Mouse (Mus musculus) kidney, adult 2 months (tissue): Measurements from ENCODE around the gene Mpl. TPM values are rescaled to one million over a fixed set of nuclear protein-coding genes. Genes with fewer than 3 reads are reported as not detected.
A peak's percentile ranks its signal among the peaks of the same experiment; 100 is the strongest.

ENCODE experiments used
- DNase-seq: peaks from one replicate; pipeline ENCODE4 v3.0.0; 2021
- H3K27ac ChIP-seq: fragments of 200-500 bp; 2 replicates; pipeline ENCODE4 v1.5.1; 2012; ENCODE audit warnings: low read depth, low read length, control low read depth, inconsistent platforms; ENCODE audit not compliant: insufficient read depth
- H3K27me3 ChIP-seq: fragments of 200-500 bp; replicated peaks from 2 replicates; pipeline ENCODE4 v1.6.1; 2012; ENCODE audit warnings: mild to moderate bottlenecking, moderate library complexity, low read length, inconsistent platforms; ENCODE audit not compliant: control insufficient read depth, insufficient read depth
- H3K36me3 ChIP-seq: fragments of 200-500 bp; 2 replicates; pipeline ENCODE4 v1.6.1; 2012; ENCODE audit warnings: mild to moderate bottlenecking, moderate library complexity, low read length, inconsistent platforms; ENCODE audit not compliant: control insufficient read depth, insufficient read depth
- H3K4me1 ChIP-seq: fragments of 200-500 bp; 2 replicates; pipeline ENCODE4 v1.6.1; 2011; ENCODE audit warnings: low read length; ENCODE audit not compliant: control insufficient read depth, insufficient read depth
- H3K4me3 ChIP-seq: fragments of 200-500 bp; 2 replicates; pipeline ENCODE4 v1.5.1; 2011; ENCODE audit warnings: mild to moderate bottlenecking, low read depth, low read length, control low read depth; ENCODE audit not compliant: insufficient read depth
- CTCF ChIP-seq: fragments of 200-500 bp; conservative IDR thresholded peaks from 2 replicates; pipeline ENCODE4 v1.5.1; 2011; ENCODE audit warnings: low read depth, mild to moderate bottlenecking, control low read depth, low read length, moderate library complexity, mixed read lengths; ENCODE audit not compliant: insufficient read depth, insufficient read length
- POLR2A ChIP-seq: fragments of 200-500 bp; IDR thresholded peaks from one replicate; pipeline ENCODE4 v1.6.1; 2011; ENCODE audit warnings: low read depth, low read length, control low read depth
- WGBS: fragments of 180-500 bp; shearing (Covaris S2); methylation state at CpG from one replicate; pipeline ENCODE4 v1.1.7; 2018; 5-methylcytosine and 5-hydroxymethylcytosine counted together
- polyA plus RNA-seq: library from polyadenylated mRNA; depleted of rRNA; stranded (reverse); fragments of >200 nt; gene quantifications from 2 replicates; pipeline ENCODE4 v1.2.3, GENCODE M21; 2012; rRNA removed

Mpl gene
- 0.03 and 0.11 TPM in 2 replicates for polyA plus RNA-seq

GRCm38 (mm10) chr4:118457345-118457975, at the start of gene Mpl:
Mpl (minus strand) TSS chr4:118457513.
- no peak for DNase-seq
- no peak for TF ChIP-seq CTCF
- TF ChIP-seq POLR2A = no peak
- Histone ChIP-seq H3K4me3 (no peak within 1 kb of the TSS), H3K36me3 (no peaks in the 10 kb centered on the region), H3K4me1 (no peaks in the 10 kb centered on the region), H3K27me3 (no peaks in the 10 kb centered on the region), H3K27ac (no peak within 1 kb of the TSS)
- whole genome bisulfite sequencing = 75% methylated on average over 9 of the region's 9 CpGs

DNA sequence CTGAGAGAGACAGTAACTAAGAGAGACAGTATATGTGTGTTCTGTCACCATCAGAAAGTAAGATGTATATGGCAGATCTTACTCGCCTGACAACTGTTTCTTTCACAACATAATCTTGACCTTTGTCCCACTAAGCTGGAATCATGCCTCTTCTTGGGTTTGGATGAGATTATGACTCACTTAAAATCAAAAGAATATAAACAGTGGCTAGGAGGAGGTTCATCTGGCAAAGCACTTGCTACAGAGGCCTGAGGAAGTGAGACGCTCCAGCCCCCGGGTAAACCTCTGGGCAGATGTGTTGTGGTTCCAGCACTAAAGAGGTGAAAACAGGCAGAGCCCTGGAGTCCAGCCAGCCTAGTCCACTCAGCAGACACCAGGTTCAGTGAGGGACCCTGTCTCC, 48.2 kb upstream of the Mpl start:
- no peak for TF ChIP-seq CTCF
- no peak for TF ChIP-seq POLR2A
- 64% methylated on average over 3 of the region's 3 CpGs for WGBS
- Histone ChIP-seq H3K36me3 (no peaks in the 10 kb centered on the region), H3K4me3 (no peak overlapping the region), H3K27ac (no peak overlapping the region), H3K4me1 (peaks cover 5% of the 10 kb centered on the region; the same call in 1 of the 2 replicates), H3K27me3 (no peaks in the 10 kb centered on the region)
- no peak for DNase-seq

DNA sequence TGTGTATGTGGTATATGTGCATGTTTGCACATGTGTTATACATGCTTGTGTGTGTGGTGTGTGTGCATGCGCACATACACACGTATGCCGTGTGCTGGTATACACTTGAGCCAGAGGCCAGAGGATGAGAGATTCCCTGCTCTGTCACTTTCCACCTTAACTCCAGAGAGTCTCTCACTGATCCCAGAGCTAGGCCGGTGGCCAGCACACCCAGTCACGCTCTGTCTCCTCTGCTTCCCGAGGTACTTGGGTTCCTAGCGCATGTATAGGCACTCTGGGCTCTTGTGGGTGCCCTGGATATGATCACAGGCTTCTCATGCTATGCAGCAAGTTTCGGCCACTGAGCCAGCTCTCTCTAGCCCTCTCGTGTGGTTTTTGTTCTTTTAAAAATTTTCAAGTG, 43.5 kb upstream of the Mpl start:
- H3K4me1 ChIP-seq = 0 out of 2 replicates have a peak, but pooled peaks cover 5% of the 10 kb centered on the region
- no peaks in the 10 kb centered on the region for H3K36me3 ChIP-seq
- TF ChIP-seq CTCF (no peak), POLR2A (no peak)
- peak; percentile 80 for DNase-seq
- H3K27me3 ChIP-seq = no peaks in the 10 kb centered on the region
- WGBS = 52% methylated on average over 9 of the region's 9 CpGs
- H3K4me3 ChIP-seq = no peak overlapping the region
- H3K27ac ChIP-seq = peak overlapping the region; percentile 13; the same call in 1 of the 2 replicates

DNA sequence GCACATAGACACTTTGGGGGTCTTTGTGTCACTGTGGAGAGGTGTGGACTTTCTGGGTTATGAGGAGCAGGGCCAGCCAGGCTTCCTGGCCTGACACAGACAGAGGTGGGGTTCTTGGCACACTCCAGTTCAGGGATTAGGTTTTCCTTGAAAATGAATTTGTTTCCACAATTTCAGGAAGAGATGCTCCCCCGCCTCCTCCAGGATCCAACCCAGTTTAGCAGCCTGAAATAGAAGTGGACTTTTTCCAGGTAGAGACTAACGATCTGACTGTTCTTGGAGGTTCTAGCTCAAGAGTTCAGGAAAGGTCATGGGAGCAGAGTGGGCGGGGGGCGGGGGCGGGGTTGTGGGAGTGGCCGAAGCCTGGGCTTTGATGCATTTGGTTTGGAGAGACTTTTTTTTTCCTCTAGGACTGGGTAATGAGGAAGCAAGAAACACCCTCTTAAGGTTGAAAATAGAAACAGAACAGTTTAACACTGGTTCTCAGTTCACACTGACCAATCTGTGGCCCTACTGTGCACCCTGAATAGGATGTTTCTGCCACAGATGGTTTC, 42.9 kb upstream of the Mpl start:
- Histone ChIP-seq H3K4me1 (0 out of 2 replicates have a peak, but pooled peaks cover 5% of the 10 kb centered on the region), H3K27ac (peak overlapping the region; percentile 13; the same call in 1 of the 2 replicates), H3K27me3 (no peaks in the 10 kb centered on the region), H3K36me3 (no peaks in the 10 kb centered on the region), H3K4me3 (no peak overlapping the region)
- 17% methylated on average over 6 of the region's 6 CpGs for WGBS
- DNase-seq = peak; percentile 92
- no peak for TF ChIP-seq POLR2A
- no peak for TF ChIP-seq CTCF

- Histone ChIP-seq H3K4me3 (no peak overlapping the region), H3K4me1 (no peaks in the 10 kb centered on the region), H3K27ac (no peak overlapping the region), H3K27me3 (no peaks in the 10 kb centered on the region), H3K36me3 (no peaks in the 10 kb centered on the region)
- no peak for TF ChIP-seq POLR2A
- TF ChIP-seq CTCF = no peak
- WGBS = 82% methylated on average over 10 of the region's 10 CpGs
- DNase-seq = no peak
These were observed 33.1 kb upstream of the Mpl start for GRCm38 (mm10) chr4:118490461-118490860.

DNA sequence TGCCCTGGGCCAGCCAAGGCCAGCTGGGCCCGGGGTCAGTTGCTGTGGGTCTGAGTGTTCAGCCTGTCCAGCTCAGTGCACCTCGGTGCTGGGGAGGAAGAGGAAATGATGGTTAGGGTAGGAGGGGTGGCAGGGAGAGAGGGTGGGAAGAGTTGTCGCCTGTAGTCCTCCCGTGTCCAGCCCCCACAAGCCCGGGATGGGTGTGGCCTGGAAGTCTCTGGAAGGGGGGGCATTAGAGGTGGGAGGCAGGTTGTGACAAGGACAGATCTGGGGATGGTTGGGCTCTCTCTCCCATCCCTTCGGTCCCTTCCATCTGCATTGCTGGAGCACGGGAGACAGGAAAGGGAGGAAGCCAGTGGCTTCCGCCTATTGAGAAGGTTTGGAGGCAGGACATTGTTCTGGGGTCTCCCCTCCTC, 32.4 kb upstream of the Mpl start, which contains the start of gene Tie1:
Tie1 (minus strand) TSS at position 345 of the 416 bp plus-strand sequence.
- TF ChIP-seq POLR2A (peak; percentile 45), CTCF (no peak)
- peak within 1 kb of the TSS; percentile 74 for H3K27ac ChIP-seq
- peak within 1 kb of the TSS; percentile 58 for H3K4me3 ChIP-seq
- DNase-seq = peak; percentile 91
- H3K36me3 ChIP-seq = no peaks in the 10 kb centered on the region
- H3K27me3 ChIP-seq = no peaks in the 10 kb centered on the region
- 60% methylated on average over 8 of the region's 8 CpGs for WGBS
- H3K4me1 ChIP-seq = no peaks in the 10 kb centered on the region

DNA sequence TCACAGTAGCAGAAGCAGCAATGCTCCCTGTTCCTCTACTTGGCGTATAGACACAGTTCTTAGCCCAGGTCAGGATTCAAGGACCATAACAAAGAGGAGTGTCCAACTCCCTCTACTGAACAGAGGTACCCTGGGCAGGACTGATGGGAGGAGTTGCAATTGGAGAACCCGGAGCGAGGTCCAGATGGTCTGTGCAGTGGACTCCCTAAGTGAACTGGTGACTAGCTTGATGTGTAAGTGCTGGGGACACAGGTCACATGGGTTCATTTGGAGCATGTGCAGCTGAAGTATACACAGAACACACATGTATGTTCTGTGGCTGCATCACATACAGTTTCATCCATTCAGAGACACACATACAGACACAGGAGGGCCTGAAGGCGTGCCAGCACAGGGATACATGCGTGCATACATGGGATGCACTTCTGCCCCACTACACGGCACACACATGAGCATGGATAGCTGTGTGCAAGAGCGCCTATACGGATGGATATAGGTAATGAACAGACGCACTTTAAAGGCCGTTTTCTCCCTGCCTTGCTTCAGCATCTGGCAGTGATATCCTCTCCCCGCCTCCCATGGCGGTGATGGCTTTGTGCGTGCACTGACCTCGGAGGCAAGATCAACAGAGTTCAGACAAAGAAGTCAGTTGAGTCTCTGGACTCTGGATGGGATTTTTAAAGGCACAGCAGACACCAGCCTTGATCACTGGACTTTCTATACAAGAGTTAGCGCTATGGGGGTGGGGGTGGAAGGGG, 19.6 kb upstream of the Mpl start:
- TF ChIP-seq CTCF (no peak), POLR2A (no peak)
- Histone ChIP-seq H3K4me1 (no peaks in the 10 kb centered on the region), H3K27ac (no peak overlapping the region), H3K27me3 (no peaks in the 10 kb centered on the region), H3K4me3 (no peak overlapping the region), H3K36me3 (no peaks in the 10 kb centered on the region)
- peak; percentile 13 for DNase-seq
- 62% methylated on average over 15 of the region's 15 CpGs for WGBS
